Mouse (Mus musculus) cerebellum, adult 2 months (tissue): ENCODE results near the gene Dad1. TPM values are rescaled to one million over a fixed set of nuclear protein-coding genes. Genes with fewer than 3 reads are reported as not detected.

Experiments used
- DNase-seq, 2 experiments: peaks; one replicate each; pipeline ENCODE4 v3.0.0; 2021
- H3K27ac ChIP-seq: fragments of 200-500 bp; 2 replicates; pipeline ENCODE4 v1.5.1; 2012; ENCODE audit warnings: low read length, control low read depth, inconsistent platforms; ENCODE audit not compliant: insufficient read depth
- H3K27me3 ChIP-seq: fragments of 200-500 bp; 2 replicates; pipeline ENCODE4 v1.6.1; 2012; ENCODE audit warnings: inconsistent platforms, mild to moderate bottlenecking, low read length, moderate library complexity; ENCODE audit not compliant: control insufficient read depth, insufficient read depth
- H3K4me1 ChIP-seq: fragments of 200-500 bp; 2 replicates; pipeline ENCODE4 v1.6.1; 2011; ENCODE audit warnings: low read length; ENCODE audit not compliant: control insufficient read depth, insufficient read depth
- H3K4me3 ChIP-seq: fragments of 200-500 bp; replicated peaks from 2 replicates; pipeline ENCODE3; 2011; ENCODE audit warnings: mild to moderate bottlenecking, low read depth, low read length, control low read depth; ENCODE audit not compliant: insufficient read depth
- CTCF ChIP-seq: fragments of 200-500 bp; IDR thresholded peaks from 2 replicates; pipeline ENCODE4 v1.5.1; 2011; ENCODE audit warnings: low read depth, mild to moderate bottlenecking, control low read depth, low read length, moderate library complexity, borderline replicate concordance; ENCODE audit not compliant: insufficient read depth
- POLR2A ChIP-seq: fragments of 200-500 bp; IDR thresholded peaks from 2 replicates; pipeline ENCODE4 v1.6.1; 2011; ENCODE audit warnings: low read length, control low read depth, borderline replicate concordance; ENCODE audit not compliant: insufficient read depth
- WGBS: fragments of 180-500 bp; shearing (Covaris S2); methylation state at CpG from one replicate; pipeline ENCODE4 v1.1.7; 2018; 5-methylcytosine and 5-hydroxymethylcytosine counted together
- polyA plus RNA-seq: library from polyadenylated mRNA; depleted of rRNA; stranded (reverse); fragments of >200 nt; gene quantifications from 2 replicates; pipeline ENCODE4 v1.2.3, GENCODE M21; 2012

Gene Dad1
- polyA plus RNA-seq, 1 experiment = 254 TPM

DNA sequence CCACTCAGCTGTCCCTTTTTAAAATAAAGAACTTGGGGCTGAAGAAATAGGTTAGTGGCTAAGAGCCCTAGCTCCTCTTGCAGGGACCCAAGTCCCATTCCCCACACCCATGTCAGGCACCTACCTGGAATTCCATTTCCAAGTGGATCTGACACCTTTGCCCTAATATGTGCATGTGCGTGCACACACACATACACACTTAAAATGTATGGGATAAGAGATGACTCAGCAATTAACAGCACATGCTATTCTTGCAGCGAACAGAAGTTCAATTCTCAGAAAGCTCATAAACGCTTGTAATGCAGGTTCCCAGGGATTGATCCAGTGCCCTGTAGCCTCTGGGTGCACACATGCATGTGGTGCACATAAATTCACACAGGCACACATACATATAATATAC, 15.7 kb upstream of the Dad1 start:
- no peaks in the 10 kb centered on the region for H3K4me1 ChIP-seq
- H3K27ac ChIP-seq = no peak overlapping the region
- no peak overlapping the region for H3K4me3 ChIP-seq
- H3K27me3 ChIP-seq = no peaks in the 10 kb centered on the region
- 94% methylated on average over 3 of the region's 3 CpGs for WGBS
- no peak for DNase-seq
- no peak for TF ChIP-seq POLR2A
- TF ChIP-seq CTCF = no peak

DNA sequence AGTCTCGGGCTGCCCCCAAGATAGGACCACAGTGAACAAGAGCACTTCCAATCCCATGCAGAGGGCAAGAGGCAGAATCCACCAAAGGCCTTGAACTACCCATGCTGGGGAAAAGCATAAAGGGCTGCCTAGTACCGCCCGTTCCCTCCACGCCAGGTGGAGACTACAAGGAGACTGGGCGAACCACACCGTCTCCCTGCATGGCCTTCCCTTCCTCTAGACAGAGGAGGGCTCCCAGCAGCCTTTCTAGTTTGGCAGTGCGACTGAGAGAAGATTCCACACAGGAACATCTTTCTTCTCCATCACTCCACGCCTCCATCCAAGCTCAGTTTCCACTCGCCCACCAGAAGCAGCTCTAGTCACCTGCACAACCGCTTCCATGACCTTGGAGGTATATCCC, 14.1 kb upstream of the Dad1 start:
- no peak overlapping the region for H3K4me3 ChIP-seq
- H3K4me1 ChIP-seq = no peaks in the 10 kb centered on the region
- no peaks in the 10 kb centered on the region for H3K27me3 ChIP-seq
- 92% methylated on average over 10 of the region's 10 CpGs for WGBS
- TF ChIP-seq CTCF (no peak), POLR2A (no peak)
- DNase-seq = no peak
- no peak overlapping the region for H3K27ac ChIP-seq

DNA sequence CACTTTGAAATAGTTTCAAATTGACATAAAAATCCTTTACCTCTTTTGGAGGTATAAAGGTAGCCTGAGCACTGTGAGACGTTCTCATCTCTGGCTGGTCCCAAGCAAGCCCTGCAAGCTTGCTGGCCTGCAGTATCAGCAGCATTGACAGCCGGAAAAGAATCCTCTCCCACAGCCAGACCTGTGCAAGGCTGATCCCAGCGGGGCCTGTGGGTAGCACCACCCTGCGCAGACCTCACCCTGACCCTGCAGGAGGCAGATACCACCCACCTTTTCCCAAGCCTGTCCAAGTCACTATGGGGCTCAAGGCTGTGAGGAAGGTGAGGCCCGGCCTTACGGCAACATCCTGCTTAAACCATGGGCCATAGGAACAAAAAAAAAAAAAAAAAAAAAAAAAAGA, 12.0 kb upstream of the Dad1 start:
- Histone ChIP-seq H3K27ac (no peak overlapping the region), H3K4me1 (no peaks in the 10 kb centered on the region), H3K4me3 (no peak overlapping the region), H3K27me3 (no peaks in the 10 kb centered on the region)
- no peak for TF ChIP-seq CTCF
- no peak for TF ChIP-seq POLR2A
- WGBS = 78% methylated on average over 6 of the region's 6 CpGs
- DNase-seq = no peak

DNA sequence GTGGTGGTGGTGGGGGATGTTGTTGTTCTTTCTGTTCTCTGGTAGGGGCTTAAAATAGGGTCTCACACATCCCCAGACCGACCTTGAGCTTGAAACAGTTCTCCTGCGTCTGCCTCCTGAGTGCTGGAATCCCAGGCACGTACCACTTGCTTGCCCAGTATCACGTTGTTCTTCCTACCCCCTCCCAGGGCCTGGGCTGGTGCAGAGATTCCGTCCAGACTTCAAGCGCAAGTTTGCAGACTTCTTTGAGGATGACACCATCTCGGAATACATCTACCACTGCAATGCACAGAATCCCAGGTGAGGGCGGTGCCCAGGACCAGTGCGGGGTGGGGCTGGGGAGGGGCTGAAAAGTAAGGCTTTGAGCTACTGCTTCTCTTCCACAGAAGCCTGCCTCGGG, 11.2 kb upstream of the Dad1 start:
- TF ChIP-seq POLR2A (no peak), CTCF (no peak)

DNA sequence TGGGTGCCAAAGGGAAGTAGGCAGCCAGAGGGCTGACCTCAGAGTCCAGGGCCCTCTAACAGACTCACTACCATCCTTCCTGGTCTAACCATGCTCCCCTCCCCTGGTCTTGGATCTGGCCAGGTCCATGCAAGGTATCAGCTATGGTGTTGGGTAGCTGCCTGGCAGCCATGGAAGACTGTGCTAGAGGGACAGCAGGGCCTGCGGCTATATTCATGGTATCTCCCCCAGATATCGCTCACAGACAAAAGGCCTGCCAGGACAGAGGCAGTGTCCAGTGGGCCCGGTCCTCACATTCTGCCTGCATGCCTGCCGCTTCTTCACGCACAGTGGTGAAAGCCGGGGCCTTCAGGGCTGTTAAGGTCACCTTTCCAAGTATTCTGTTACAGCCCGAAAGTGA, 10.3 kb upstream of the Dad1 start:
- 93% methylated on average over 7 of the region's 7 CpGs for WGBS
- H3K27ac ChIP-seq = no peak overlapping the region
- H3K4me1 ChIP-seq = no peaks in the 10 kb centered on the region; the same call in 1 of the 2 replicates
- H3K4me3 ChIP-seq = no peak overlapping the region
- DNase-seq = no peak
- no peaks in the 10 kb centered on the region for H3K27me3 ChIP-seq
- TF ChIP-seq POLR2A (no peak), CTCF (no peak)

More for the DNA sequence above, 11.2 kb upstream of the Dad1 start:
- no peak for DNase-seq
- Histone ChIP-seq H3K27ac (no peak overlapping the region), H3K27me3 (no peaks in the 10 kb centered on the region), H3K4me3 (no peak overlapping the region), H3K4me1 (no peaks in the 10 kb centered on the region; the same call in 1 of the 2 replicates)
- 50% methylated on average over 10 of the region's 10 CpGs for WGBS

DNA sequence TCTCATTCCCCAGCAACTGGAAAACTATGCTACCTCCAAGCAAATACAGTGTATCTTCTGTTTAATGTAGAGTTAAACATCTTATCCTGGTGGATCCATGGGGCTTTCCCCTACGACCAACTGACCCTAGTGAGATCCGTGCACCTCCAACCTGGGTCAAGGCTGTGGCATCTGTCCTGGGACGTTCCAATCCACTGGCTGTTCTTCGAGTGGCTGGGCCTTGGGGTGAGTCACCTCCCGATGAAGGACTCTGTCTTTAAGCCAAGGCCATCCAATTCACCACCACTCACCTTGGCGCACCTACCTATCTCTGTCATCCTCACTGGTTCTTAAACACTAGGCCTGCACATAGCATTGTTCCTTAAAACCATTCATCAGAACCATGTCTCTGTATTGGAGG, 9.2 kb upstream of the Dad1 start:
- Histone ChIP-seq H3K4me1 (no peaks in the 10 kb centered on the region; the same call in 1 of the 2 replicates), H3K27ac (no peak overlapping the region), H3K4me3 (no peak overlapping the region), H3K27me3 (no peaks in the 10 kb centered on the region)
- TF ChIP-seq POLR2A (no peak), CTCF (no peak)
- 93% methylated on average over 6 of the region's 6 CpGs for WGBS
- DNase-seq = no peak

DNA sequence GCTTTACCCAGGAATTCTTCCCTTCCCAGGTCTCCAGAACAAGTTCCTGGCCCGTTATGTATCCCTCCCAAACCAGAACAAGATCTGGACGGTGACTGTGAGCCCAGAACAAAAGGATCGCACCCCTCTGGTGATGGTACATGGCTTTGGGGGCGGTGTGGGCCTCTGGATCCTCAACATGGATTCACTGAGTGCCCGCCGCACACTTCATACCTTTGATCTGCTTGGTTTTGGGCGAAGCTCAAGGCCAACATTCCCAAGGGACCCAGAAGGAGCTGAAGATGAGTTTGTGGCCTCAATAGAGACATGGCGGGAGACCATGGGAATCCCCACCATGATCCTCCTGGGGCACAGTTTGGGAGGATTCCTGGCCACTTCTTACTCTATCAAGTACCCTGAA, 8.7 kb upstream of the Dad1 start:
- DNase-seq = no peak
- H3K27ac ChIP-seq = no peak overlapping the region
- no peak overlapping the region for H3K4me3 ChIP-seq
- H3K4me1 ChIP-seq = no peaks in the 10 kb centered on the region; the same call in 1 of the 2 replicates
- TF ChIP-seq POLR2A = no peak
- TF ChIP-seq CTCF = no peak
- 89% methylated on average over 8 of the region's 8 CpGs for WGBS
- H3K27me3 ChIP-seq = no peaks in the 10 kb centered on the region

DNA sequence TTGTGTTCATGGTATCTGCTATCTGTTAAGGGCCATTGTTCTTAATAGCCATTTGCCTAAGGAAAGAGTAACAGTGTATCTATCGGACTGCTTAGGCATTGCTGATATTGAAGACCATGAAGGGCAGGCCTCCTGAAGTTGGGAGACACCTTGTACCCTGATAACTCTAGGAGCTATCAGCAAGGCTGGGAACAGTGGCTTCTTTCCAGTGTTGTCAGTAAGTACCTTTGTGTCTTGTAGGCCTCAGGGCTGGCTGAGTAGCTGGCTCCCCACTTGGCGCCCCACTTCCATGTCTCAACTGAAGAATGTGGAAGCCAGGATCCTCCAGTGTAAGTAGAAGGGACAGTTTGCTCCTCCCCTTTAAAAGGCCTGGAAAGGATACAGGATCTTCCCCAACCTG, 7.5 kb upstream of the Dad1 start:
- WGBS = 93% methylated on average over 2 of the region's 2 CpGs
- no peak overlapping the region for H3K4me3 ChIP-seq
- no peak for DNase-seq
- TF ChIP-seq POLR2A = no peak
- no peak for TF ChIP-seq CTCF
- H3K27me3 ChIP-seq = no peaks in the 10 kb centered on the region
- H3K27ac ChIP-seq = no peak overlapping the region
- no peaks in the 10 kb centered on the region; the same call in 1 of the 2 replicates for H3K4me1 ChIP-seq

DNA sequence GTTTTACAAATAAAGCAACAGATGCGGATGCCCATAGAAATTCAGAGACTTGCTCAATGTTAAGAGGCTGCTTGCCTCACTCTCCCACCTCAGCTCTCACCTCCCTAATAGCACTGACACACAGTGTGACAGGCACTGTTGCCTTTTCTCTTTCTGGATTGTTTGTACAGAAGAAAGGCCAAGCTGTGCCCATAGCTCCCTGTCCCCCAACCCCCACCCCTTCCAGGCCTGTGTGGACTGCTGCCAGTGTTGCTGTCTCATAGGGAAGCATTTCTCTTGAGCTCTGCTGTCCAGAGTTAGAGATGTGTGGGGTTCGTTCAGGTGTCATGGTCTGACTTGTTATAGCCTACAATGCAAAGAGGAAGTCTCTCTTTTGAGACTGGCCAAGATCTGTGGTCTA, 6.3 kb upstream of the Dad1 start:
- no peak for TF ChIP-seq CTCF
- TF ChIP-seq POLR2A = no peak
- H3K4me3 ChIP-seq = no peak overlapping the region

DNA sequence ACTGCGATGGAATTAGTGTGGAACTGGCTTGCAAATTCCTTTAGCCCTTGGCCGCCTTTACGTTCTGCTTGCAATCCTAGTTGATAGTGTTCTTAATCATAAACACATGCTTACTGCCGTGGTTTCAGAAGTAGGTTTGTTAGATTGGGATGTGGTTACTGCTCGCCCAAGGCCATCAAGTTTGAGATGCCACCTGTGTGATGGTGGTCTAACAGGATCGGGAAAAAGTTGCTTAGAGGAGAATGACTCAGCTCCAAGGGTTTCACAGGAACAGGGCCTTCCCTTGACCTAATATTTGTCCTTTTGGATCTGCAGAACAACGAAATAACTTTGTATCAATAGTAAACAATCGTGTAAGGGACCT, 5.8 kb upstream of the Dad1 start:
- Histone ChIP-seq H3K27me3 (no peaks in the 10 kb centered on the region), H3K27ac (no peak overlapping the region), H3K4me1 (no peaks in the 10 kb centered on the region; the same call in 1 of the 2 replicates), H3K4me3 (peak overlapping the region; percentile 85)
- no peak for TF ChIP-seq CTCF
- TF ChIP-seq POLR2A = no peak
- WGBS = 18% methylated on average over 8 of the region's 8 CpGs
- DNase-seq = no peak

More for the DNA sequence above, 6.3 kb upstream of the Dad1 start:
- DNase-seq = peak; percentile 21 to 28
- no peaks in the 10 kb centered on the region for H3K27me3 ChIP-seq
- no peaks in the 10 kb centered on the region; the same call in 1 of the 2 replicates for H3K4me1 ChIP-seq
- 52% methylated on average over 2 of the region's 2 CpGs for WGBS
- H3K27ac ChIP-seq = no peak overlapping the region
